Mouse (Mus musculus): ENCODE measurements around the gene Zdhhc22.

GRCm38 (mm10) chr12:86945126-86945525 is 45.1 kb downstream of the Zdhhc22 start:
- peak; percentile 45; the same call in 1 of the 2 replicates for TF ChIP-seq CTCF (IDR thresholded peaks at IDR 0.05; ENCODE audit: control insufficient read depth, insufficient read depth, low read length)
- TF ChIP-seq POLR2A (IDR thresholded peaks at IDR 0.05; ENCODE audit: borderline replicate concordance, control insufficient read depth, low read depth, low read length) = no peak

Data from bone marrow, adult 2 months (tissue).